Mouse (Mus musculus): ENCODE results near the gene Carmil3.

Gene Carmil3

GRCm38 (mm10) chr14:55490361-55491201 lies at the start of gene Carmil3:
Gene Carmil3, plus strand, starts transcription at chr14:55490651.
- DNase-seq (ENCODE audit: low spot score in 2 of 2): peak in 1 of 2 experiments; percentile 24

GRCm38 (mm10) chr14:55457693-55458092 lies 32.8 kb upstream of the Carmil3 start:
- no peak for DNase-seq (ENCODE audit: low spot score in 2 of 2)

- peak; percentile 41 to 44 for DNase-seq (ENCODE audit: low spot score in 2 of 2)
These were observed 32.2 kb upstream of the Carmil3 start for GRCm38 (mm10) chr14:55458273-55458672.

GRCm38 (mm10) chr14:55458761-55459160 lies 31.7 kb upstream of the Carmil3 start:
- no peak for DNase-seq (ENCODE audit: low spot score in 2 of 2)

GRCm38 (mm10) chr14:55459796-55460195 lies 30.7 kb upstream of the Carmil3 start:
- no peak for DNase-seq (ENCODE audit: low spot score in 2 of 2)

- DNase-seq (ENCODE audit: low spot score in 2 of 2): no peak
These were observed 30.2 kb upstream of the Carmil3 start for GRCm38 (mm10) chr14:55460297-55460696.

GRCm38 (mm10) chr14:55461757-55462156 lies 28.7 kb upstream of the Carmil3 start:
- DNase-seq (ENCODE audit: low spot score in 2 of 2): no peak

GRCm38 (mm10) chr14:55466481-55466880 lies 24.0 kb upstream of the Carmil3 start:
- DNase-seq (ENCODE audit: low spot score in 2 of 2): no peak

GRCm38 (mm10) chr14:55467108-55467507 lies 23.3 kb upstream of the Carmil3 start:
- no peak for DNase-seq (ENCODE audit: low spot score in 2 of 2)

- DNase-seq (ENCODE audit: low spot score in 2 of 2): no peak
These were observed 22.1 kb upstream of the Carmil3 start for GRCm38 (mm10) chr14:55468301-55468741.

- DNase-seq (ENCODE audit: low spot score in 2 of 2): no peak
These were observed 21.4 kb upstream of the Carmil3 start for GRCm38 (mm10) chr14:55469041-55469440.

GRCm38 (mm10) chr14:55469821-55470220 lies 20.6 kb upstream of the Carmil3 start:
- no peak for DNase-seq (ENCODE audit: low spot score in 2 of 2)

- no peak for DNase-seq (ENCODE audit: low spot score in 2 of 2)
These were observed 19.6 kb upstream of the Carmil3 start for GRCm38 (mm10) chr14:55470806-55471205.

- DNase-seq (ENCODE audit: low spot score in 2 of 2): no peak
These were observed 14.8 kb upstream of the Carmil3 start for GRCm38 (mm10) chr14:55475654-55476053.

GRCm38 (mm10) chr14:55477421-55477820 lies 13.0 kb upstream of the Carmil3 start:
- DNase-seq (ENCODE audit: low spot score in 2 of 2): no peak

GRCm38 (mm10) chr14:55477829-55478228 lies 12.6 kb upstream of the Carmil3 start:
- DNase-seq (ENCODE audit: low spot score in 2 of 2): no peak

- DNase-seq (ENCODE audit: low spot score in 2 of 2): peak; percentile 63 to 77
These were observed 11.5 kb upstream of the Carmil3 start, which contains the start of gene Dhrs4 for GRCm38 (mm10) chr14:55478651-55479599. Gene Dhrs4, plus strand, starts transcription at chr14:55478758.

- no peak for DNase-seq (ENCODE audit: low spot score in 2 of 2)
These were observed 10.8 kb upstream of the Carmil3 start for GRCm38 (mm10) chr14:55479629-55480028.

- DNase-seq (ENCODE audit: low spot score in 2 of 2): no peak
These were observed 5.9 kb upstream of the Carmil3 start for GRCm38 (mm10) chr14:55484430-55485085.

- no peak for DNase-seq (ENCODE audit: low spot score in 2 of 2)
These were observed 3.6 kb upstream of the Carmil3 start for GRCm38 (mm10) chr14:55486836-55487235.

GRCm38 (mm10) chr14:55491291-55491833 lies 911 bp downstream of the Carmil3 start:
- peak; percentile 35 to 51 for DNase-seq (ENCODE audit: low spot score in 2 of 2)

Data from spleen, postnatal 14 days (tissue).